Mouse (Mus musculus): ENCODE data around the gene Defb7.

The Defb7 gene

DNA sequence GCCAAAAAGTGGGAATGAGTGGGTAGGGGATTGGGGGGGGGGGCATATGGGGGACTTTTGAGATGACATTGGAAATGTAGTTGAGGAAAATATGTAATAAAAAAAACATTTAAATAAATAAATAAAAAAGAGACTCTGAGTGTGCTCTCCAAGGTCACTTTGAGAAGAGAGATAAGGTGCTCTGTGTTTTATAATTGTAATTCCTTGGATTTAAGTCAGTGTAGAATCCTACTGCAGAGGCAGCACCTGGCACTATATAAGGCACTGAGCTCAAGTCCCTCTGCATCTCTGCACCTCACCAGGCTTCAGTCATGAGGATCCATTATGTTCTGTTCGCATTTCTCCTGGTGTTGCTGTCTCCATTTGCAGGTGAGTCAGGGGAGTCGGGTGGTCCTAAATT is at the start of gene Defb7:
Defb7 (plus strand) TSS at position 301 of the 400 bp plus-strand sequence.
- DNase-seq (ENCODE audit: inconsistent age in 2 of 2, low spot score in 1 of 2): no peak

DNA sequence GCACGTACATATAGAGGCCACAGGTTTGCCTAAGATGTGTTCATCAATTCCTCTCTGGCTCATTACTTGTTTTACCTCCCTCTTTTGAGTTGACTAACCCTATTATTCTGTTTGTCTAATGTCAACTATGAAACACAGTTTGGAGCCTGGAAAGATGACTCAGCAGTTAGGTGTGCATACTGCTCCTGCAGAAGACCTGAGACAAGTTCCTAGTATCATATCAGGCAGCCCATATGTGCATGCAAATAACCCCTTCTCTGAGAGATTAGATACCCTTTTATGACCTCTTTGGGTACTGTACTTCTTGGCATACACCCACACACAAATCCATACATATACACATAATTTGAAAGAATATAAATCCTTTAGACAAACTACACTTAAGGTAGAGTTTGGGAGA is 48.5 kb upstream of the Defb7 start:
- DNase-seq (ENCODE audit: inconsistent age in 2 of 2, low spot score in 1 of 2): no peak

DNA sequence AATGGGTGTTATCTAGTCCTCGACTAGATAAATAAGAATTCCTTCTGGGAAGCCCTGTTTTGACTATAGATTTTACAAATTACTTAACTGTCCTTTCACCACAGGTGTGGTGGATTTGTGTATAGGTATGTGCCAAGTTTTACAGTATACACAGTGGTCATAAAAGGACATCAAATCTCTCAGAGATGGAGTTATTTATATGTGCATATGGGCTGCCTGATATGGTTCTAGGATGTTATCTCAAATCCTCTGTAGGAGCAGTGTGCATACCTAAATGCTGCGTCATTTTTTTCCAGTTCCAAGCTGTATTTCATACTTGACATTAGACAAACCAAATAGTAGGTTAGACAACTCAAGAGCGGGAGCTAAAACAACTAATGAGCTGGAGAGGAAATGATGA is 33.5 kb upstream of the Defb7 start:
- DNase-seq (ENCODE audit: inconsistent age in 2 of 2, low spot score in 1 of 2): no peak

DNA sequence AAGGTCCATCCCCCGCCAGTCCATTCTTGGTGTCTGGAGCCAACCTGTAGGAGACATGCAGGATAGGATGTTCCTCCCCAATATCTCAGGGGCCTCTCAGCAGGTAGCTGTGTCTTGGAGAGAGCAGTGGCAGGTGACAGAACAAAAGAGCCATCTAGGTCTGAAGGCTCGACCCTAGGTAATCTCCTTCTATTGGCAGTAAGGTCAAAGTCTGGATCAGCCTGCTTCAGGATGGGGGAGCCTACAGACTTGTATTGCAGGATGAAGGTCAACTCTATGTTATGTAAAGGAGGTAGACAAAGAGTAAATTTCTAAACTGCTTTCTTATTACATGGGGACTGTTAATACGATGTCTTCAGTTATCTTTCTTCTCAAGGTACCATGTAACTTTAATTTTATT is 25.9 kb upstream of the Defb7 start:
- DNase-seq (ENCODE audit: inconsistent age in 2 of 2, low spot score in 1 of 2): no peak

DNA sequence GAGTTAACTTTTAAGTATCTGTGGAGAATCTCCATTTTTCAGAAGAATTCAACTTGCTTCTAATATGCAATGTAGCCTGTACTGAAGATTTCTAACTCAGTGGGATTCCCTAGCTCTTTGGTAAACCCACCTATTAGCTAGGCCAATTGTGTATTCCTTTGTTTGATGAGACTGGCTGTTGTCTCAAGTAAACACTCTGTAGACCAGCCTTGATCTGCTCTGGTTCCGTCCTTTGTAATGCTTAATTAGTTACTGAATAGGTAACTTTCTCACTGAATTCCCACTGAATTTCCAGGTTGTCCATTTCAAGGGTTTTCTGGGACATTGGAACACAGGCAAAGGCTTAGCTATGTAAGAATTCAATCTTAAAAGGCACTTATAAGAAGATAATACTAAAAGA is 5.6 kb downstream of the Defb7 start:
- no peak for DNase-seq (ENCODE audit: inconsistent age in 2 of 2, low spot score in 1 of 2)

DNA sequence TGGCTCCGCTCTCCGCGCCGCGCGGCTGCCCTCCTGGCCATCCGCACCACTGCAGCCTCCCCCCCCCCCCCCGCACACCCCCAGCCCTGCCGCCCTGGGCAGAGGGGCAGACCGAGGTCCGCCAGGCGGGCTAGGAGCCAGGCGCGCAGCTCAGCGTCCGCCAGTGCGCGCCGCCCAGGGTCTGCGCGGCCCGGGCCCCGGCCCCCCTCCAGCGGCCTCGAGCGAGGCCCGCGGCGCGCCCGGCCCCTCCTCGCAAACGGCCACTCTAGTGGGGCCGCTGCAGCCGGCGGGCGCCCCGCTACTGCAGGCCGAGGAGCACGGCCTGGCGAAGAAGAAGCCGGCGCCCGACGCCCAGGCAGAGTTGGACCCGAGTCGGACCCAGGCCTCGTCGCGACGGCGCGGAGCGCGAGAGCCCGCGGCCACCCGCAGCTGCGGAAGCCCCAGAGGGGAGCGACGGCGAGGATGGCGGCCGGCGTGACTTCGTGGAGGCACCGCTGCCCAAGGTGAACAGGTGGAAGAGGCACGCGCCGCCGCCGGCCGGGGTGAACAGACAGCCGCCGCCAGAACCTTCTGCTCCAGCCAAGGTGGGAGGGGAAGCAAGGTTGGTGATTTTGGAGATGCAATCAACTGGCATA is 40.4 kb downstream of the Defb7 start:
- DNase-seq (ENCODE audit: inconsistent age in 2 of 2, low spot score in 1 of 2): no peak

DNA sequence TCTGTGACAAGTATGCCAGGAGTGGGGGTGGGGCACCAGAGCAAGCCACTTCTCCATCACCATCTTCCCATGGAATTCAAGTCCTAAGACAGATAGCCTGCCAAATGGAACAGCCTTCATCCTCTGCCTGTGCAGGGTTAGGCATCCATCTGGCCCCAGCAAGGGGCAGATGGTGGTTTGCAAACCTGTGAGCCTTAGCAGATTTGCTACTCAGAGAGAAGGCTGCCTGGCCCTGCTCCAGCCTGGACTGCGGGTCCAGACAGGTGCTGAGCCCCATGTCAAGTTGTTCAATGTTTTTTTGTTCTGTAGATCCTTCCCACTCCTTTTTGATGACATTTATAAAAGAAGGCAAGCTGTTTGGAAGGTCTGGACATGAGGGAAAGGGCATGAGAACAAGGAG is 45.5 kb downstream of the Defb7 start:
- no peak for DNase-seq (ENCODE audit: inconsistent age in 2 of 2, low spot score in 1 of 2)

Measured in adrenal gland, adult (tissue).